Mouse (Mus musculus) liver, embryonic 14.5 days (tissue): ENCODE results near the gene Ociad1. TPM values are rescaled to one million over a fixed set of nuclear protein-coding genes. Genes with fewer than 3 reads are reported as not detected.

ENCODE experiments used
- ATAC-seq: fragments of 200-750 bp; cut with Nextera tagmentation; 2 replicates; pipeline ENCODE4 v1.8.0; 2017; ENCODE audit warnings: moderate number of reproducible peaks, mild to moderate bottlenecking, moderate library complexity; ENCODE audit not compliant: insufficient read depth
- DNase-seq, 3 experiments: peaks; one replicate each; pipeline ENCODE4 v3.0.0-alpha.2; 2012 to 2013; ENCODE audit warnings: low read depth in 3 of 3, low spot score in 3 of 3
- H3K27ac ChIP-seq: fragments of 300-500 bp; sonication (generic); 2 replicates; pipeline ENCODE4 v1.5.1; 2014; ENCODE audit warnings: moderate library complexity, mild to moderate bottlenecking, control low read depth, inconsistent platforms
- H3K27me3 ChIP-seq: fragments of 300-500 bp; sonication (generic); 2 replicates; pipeline ENCODE4 v1.6.1; 2014; ENCODE audit warnings: mild to moderate bottlenecking, low read length, moderate library complexity; ENCODE audit not compliant: control insufficient read depth, insufficient read depth
- H3K36me3 ChIP-seq: fragments of 300-500 bp; sonication (generic); replicated peaks from 2 replicates; pipeline ENCODE4 v1.6.1; 2014; ENCODE audit warnings: low read depth; ENCODE audit not compliant: control insufficient read depth, insufficient read depth
- H3K4me1 ChIP-seq, 2 experiments: fragments of 200-500 bp in 1 of 2; fragments of 300-500 bp in 1 of 2; sonication (generic) in 1 of 2; replicated peaks; 2 replicates each; pipeline ENCODE4 v1.6.1; 2012 to 2014; ENCODE audit warnings: antibody characterized with exemption in 1 of 2, inconsistent platforms in 1 of 2, low read length in 1 of 2; ENCODE audit not compliant: control insufficient read depth in 2 of 2, insufficient read depth in 2 of 2
- H3K4me2 ChIP-seq: fragments of 300-500 bp; sonication (generic); 2 replicates; pipeline ENCODE4 v1.6.1; 2014; ENCODE audit warnings: low read depth, mild to moderate bottlenecking, control low read depth, moderate library complexity
- H3K4me3 ChIP-seq, 2 experiments: fragments of 200-500 bp in 1 of 2; fragments of 300-500 bp in 1 of 2; sonication (generic) in 1 of 2; 2 replicates each; pipeline ENCODE4 v1.5.1; 2012 to 2014; ENCODE audit warnings: low read depth in 2 of 2, low read length in 2 of 2, mild to moderate bottlenecking in 2 of 2, control low read depth in 1 of 2, inconsistent platforms in 1 of 2, moderate library complexity in 1 of 2; ENCODE audit not compliant: insufficient read depth in 1 of 2
- H3K9ac ChIP-seq: fragments of 300-500 bp; sonication (generic); replicated peaks from 2 replicates; pipeline ENCODE4 v1.6.1; 2014; ENCODE audit warnings: mild to moderate bottlenecking, control low read depth, moderate library complexity
- H3K9me3 ChIP-seq: fragments of 300-500 bp; sonication (generic); 2 replicates; pipeline ENCODE4 v1.6.1; 2016; ENCODE audit warnings: low read length, mixed read lengths; ENCODE audit not compliant: control insufficient read depth
- CTCF ChIP-seq: IDR thresholded peaks from 2 replicates; pipeline ENCODE4 v1.5.1; 2016; ENCODE audit warnings: antibody characterized with exemption, low read depth, control low read depth
- EP300 ChIP-seq: IDR thresholded peaks from 2 replicates; pipeline ENCODE4 v1.6.1; 2016; ENCODE audit warnings: antibody characterized with exemption, low read depth
- WGBS: fragments of 180-500 bp; shearing (Covaris S2); extraction: QIAGEN DNeasy Blood & Tissue Kit; methylation state at CpG from one replicate; pipeline ENCODE4 v1.1.7; 2014; ENCODE audit not compliant: insufficient replicate concordance; 5-methylcytosine and 5-hydroxymethylcytosine counted together
- polyA plus RNA-seq, 2 experiments: library from polyadenylated mRNA; depleted of rRNA in 1 of 2; stranded (reverse) in 1 of 2; unstranded in 1 of 2; fragments of >200 nt; fragmentation: Nextera tagmentation in 1 of 2; extraction: Ambion mirVana in 1 of 2; gene quantifications; 2 replicates each; pipeline versions ENCODE4 v1.2.1 to v1.2.3; 2012 to 2014

The Ociad1 gene
- polyA plus RNA-seq, 2 experiments: 77.4 to 81.4 TPM

DNA sequence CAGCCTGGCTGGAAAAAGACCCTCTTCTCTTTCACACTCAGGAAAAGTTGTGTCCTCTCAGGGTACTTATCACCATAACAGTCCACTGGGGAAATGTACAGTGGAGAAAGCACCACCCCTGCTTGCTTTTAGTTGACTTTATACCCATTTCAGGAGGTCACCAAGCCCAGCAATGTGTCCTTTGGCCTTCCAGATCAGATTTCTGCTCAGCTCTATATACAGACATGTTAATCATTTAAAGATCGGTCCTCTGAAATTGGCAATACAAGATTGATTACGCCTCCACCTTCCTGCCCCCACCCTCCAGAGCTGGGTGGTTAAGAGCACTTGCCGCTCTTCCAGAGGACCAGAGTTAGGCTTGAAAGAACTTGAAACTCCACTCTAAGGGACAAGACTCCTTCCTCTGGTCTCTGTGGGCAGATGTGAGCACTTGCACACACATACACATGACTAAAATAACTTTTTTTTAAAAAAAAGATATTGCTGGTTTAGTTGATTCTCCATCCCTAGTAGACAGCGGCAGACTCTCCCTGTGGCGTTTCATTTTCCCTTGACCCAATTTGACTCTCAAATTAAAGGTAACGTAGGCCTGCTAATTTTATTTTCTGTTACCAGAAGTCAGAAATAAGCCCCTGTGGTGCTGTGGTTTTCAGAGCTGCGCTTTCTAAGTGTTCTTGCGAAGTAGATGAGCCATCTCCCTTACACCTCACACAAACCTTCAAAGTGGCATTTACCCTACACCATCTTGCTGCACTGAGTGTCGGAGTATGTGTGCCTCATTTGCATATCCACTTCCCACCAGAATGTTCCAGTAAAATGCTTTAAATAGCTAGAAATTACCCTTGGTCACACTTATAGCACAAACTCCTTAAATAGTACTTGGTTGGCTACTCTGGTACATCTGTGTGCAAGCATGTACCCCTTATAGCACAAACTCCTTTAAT lies 47.5 kb downstream of the Ociad1 start:
- DNase-seq (no peak), ATAC-seq (peak; percentile 22)
- Histone ChIP-seq H3K27me3 (no peaks in the 10 kb centered on the region; the same call in none of the 2 replicates), H3K9ac (no peak overlapping the region), H3K4me2 (no peak overlapping the region), H3K4me1 (0 out of 4 replicates have a peak, but pooled peaks cover 0 to 3% of the 10 kb centered on the region in 2 experiments), H3K9me3 (no peaks in the 10 kb centered on the region), H3K4me3 (no peak overlapping the region), H3K36me3 (no peaks in the 10 kb centered on the region), H3K27ac (no peak overlapping the region)
- 76% methylated on average over 9 of the region's 9 CpGs for WGBS
- TF ChIP-seq CTCF: no peak

DNA sequence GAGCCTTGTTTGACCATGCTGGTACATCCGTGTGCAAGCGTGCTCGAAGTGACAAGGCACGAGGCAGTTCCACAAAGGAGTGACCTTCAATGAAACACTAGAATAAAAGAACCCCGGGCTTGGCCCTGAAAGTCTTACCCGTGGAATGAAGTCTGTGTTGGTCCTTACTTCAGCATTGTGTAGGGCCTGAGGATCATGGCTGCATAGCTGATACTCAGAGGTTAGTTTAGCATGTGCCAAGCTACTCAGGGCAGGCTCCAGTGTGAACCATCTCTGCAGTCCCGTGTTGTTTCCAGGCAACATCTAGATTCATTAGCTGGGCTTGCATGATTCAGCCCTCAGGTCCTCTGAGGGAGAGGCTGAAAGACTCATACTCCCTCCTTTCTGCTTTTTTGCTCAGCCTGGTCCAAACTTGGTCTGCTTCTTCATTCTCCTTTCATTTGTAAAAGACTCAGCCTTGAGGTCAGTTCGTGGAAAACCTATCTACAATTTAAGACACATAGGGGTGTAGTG lies 48.2 kb downstream of the Ociad1 start, which contains the start of gene Ociad2:
Gene Ociad2, minus strand, starts transcription at position 306 of the 513 bp plus-strand sequence.
- TF ChIP-seq EP300 (no peak), CTCF (no peak)
- Histone ChIP-seq H3K9ac (no peak within 1 kb of the TSS), H3K4me3 (no peak within 1 kb of the TSS), H3K27me3 (no peaks in the 10 kb centered on the region; the same call in none of the 2 replicates), H3K4me1 (0 out of 4 replicates have a peak, but pooled peaks cover 0 to 3% of the 10 kb centered on the region in 2 experiments), H3K4me2 (no peak within 1 kb of the TSS), H3K36me3 (no peaks in the 10 kb centered on the region), H3K9me3 (no peaks in the 10 kb centered on the region), H3K27ac (no peak within 1 kb of the TSS)
- 65% methylated on average over 8 of the region's 8 CpGs for WGBS
- DNase-seq (no peak), ATAC-seq (no peak)

DNA sequence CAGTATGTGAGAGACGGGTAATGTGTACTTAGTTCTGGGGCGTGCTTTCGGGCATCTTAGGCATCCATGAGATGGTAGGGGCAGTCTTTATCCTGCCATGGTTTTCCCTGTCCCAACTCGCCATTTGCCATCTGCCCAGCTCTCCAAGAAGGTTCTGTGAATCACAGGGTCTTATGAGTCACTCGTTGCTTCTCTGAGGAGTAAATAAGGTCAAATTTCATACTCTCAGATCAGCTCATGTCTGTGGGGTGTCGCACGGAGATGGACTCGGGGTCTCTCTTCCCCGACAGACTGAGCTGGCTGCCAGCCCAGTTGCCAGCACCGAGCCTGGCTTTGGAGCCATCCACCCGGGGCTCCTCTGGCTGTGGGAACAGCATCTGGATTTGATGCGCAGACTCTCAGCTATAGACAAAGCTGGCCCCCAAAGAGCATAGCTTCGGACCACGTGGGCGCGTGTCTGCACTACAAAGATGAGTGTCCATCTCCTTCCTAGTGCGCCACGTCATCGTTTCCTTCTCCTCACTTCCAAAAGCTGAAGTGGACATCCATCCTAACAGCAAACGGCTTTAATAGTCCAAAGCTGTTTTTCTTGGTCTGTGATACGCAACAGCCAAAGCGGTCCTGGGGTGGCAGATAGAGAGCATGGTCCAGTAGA lies 50.2 kb downstream of the Ociad1 start:
- Histone ChIP-seq H3K4me3 (no peak overlapping the region), H3K4me1 (peaks cover 0 to 6% of the 10 kb centered on the region in 2 experiments; a peak in 2 of 4 replicates), H3K27me3 (no peaks in the 10 kb centered on the region; the same call in none of the 2 replicates), H3K4me2 (no peak overlapping the region), H3K9ac (no peak overlapping the region), H3K27ac (no peak overlapping the region), H3K36me3 (no peaks in the 10 kb centered on the region), H3K9me3 (no peaks in the 10 kb centered on the region)
- no peak for ATAC-seq
- TF ChIP-seq CTCF (no peak), EP300 (no peak)
- no peak for DNase-seq
- WGBS: 76% methylated on average over 22 of the region's 22 CpGs

DNA sequence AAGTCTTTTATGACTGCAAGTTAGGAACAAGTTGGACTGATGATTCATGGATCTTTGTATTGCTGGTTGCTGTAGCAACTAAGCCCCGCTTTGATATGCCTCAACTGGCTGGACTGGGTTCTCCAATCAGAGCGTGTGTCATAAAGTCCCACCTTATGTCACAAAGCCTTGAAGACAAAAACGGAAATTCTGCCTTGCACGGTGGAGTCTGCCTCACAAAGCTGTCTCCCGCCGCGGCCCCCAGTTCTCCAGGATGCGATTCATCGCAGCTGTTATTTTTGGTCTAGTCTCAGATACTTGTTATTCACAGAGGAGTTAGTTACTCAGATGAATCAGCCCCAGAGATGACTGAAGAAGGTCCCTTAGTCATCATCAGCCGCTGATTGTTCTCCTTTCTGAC lies 51.7 kb downstream of the Ociad1 start:
- H3K36me3 ChIP-seq: no peaks in the 10 kb centered on the region
- ATAC-seq (no peak), DNase-seq (no peak)
- no peak overlapping the region for H3K4me3 ChIP-seq
- H3K27ac ChIP-seq: no peak overlapping the region
- H3K4me1 ChIP-seq: peaks cover 0 to 13% of the 10 kb centered on the region in 2 experiments; a peak in 3 of 4 replicates
- WGBS: 71% methylated on average over 10 of the region's 10 CpGs
- TF ChIP-seq EP300: no peak
- no peak for TF ChIP-seq CTCF
- H3K4me2 ChIP-seq: no peak overlapping the region
- H3K9me3 ChIP-seq: no peaks in the 10 kb centered on the region
- no peaks in the 10 kb centered on the region; the same call in none of the 2 replicates for H3K27me3 ChIP-seq
- H3K9ac ChIP-seq: no peak overlapping the region

DNA sequence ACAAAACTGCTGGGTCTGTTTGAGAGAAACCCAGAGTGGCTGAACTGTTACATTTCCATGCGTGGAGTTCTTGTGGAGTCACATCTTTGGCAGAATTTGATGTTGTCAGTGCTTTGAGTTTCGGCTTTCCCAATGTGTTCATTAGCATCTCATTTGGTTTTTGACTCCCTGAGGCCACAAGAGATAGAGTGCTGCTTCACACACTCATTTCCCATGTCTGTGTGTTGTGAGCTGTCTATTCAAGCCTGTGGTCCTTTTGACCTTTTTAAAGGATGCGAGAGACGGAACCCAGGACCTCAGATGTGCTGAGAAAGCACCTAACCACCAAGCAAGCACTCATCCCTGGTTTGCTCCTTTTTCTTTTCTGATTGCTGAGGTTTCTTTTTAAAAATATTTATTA lies 52.7 kb downstream of the Ociad1 start:
- TF ChIP-seq CTCF (no peak), EP300 (no peak)
- ATAC-seq (no peak), DNase-seq (no peak)
- 74% methylated on average over 4 of the region's 4 CpGs for WGBS
- Histone ChIP-seq H3K27ac (no peak overlapping the region), H3K27me3 (no peaks in the 10 kb centered on the region; the same call in none of the 2 replicates), H3K9ac (no peak overlapping the region), H3K9me3 (no peaks in the 10 kb centered on the region), H3K36me3 (no peaks in the 10 kb centered on the region), H3K4me1 (peaks cover 0 to 13% of the 10 kb centered on the region in 2 experiments; a peak in 3 of 4 replicates), H3K4me2 (no peak overlapping the region), H3K4me3 (no peak overlapping the region)
